Mouse (Mus musculus) liver, embryonic 14.5 days (tissue): ENCODE results near the gene 2010300C02Rik.

ENCODE experiments used
- CTCF ChIP-seq: IDR thresholded peaks from 2 replicates; pipeline ENCODE4 v1.5.1; 2016; ENCODE audit warnings: antibody characterized with exemption, low read depth, control low read depth
- EP300 ChIP-seq: IDR thresholded peaks from 2 replicates; pipeline ENCODE4 v1.6.1; 2016; ENCODE audit warnings: antibody characterized with exemption, low read depth

GRCm38 (mm10) chr1:37708270-37708955 lies 11.5 kb downstream of the 2010300C02Rik start:
- no peak for TF ChIP-seq CTCF
- TF ChIP-seq EP300, result no peak
